Mouse (Mus musculus) erythroblast, embryonic 14.5 days (primary cell): ENCODE measurements around the gene Pomgnt2. TPM values are rescaled to one million over a fixed set of nuclear protein-coding genes. Genes with fewer than 3 reads are reported as not detected.

ENCODE experiments used
- H3K27me3 ChIP-seq: 2 replicates; pipeline ENCODE4 v1.6.1; 2012; ENCODE audit warnings: inconsistent platforms; ENCODE audit not compliant: control insufficient read depth
- H3K36me3 ChIP-seq: 2 replicates; pipeline ENCODE4 v1.6.1; 2012; ENCODE audit warnings: mild to moderate bottlenecking, inconsistent platforms; ENCODE audit not compliant: control insufficient read depth
- H3K4me1 ChIP-seq: 2 replicates; pipeline ENCODE4 v1.6.1; 2012; ENCODE audit warnings: inconsistent platforms; ENCODE audit not compliant: control insufficient read depth
- H3K4me3 ChIP-seq: replicated peaks from 2 replicates; pipeline ENCODE3; 2012; ENCODE audit warnings: moderate library complexity, mild to moderate bottlenecking, inconsistent platforms
- H3K9me3 ChIP-seq: 2 replicates; pipeline ENCODE4 v1.6.1; 2012; ENCODE audit warnings: low read length, inconsistent platforms, mixed read lengths; ENCODE audit not compliant: control insufficient read depth
- GATA1 ChIP-seq: IDR thresholded peaks from 2 replicates; pipeline ENCODE4 v1.6.1; 2012; ENCODE audit warnings: low read length, inconsistent platforms, mixed read lengths
- TAL1 ChIP-seq: IDR thresholded peaks from 3 replicates; pipeline ENCODE4 v1.6.1; 2012; ENCODE audit warnings: low read length, inconsistent platforms, mixed read lengths
- polyA plus RNA-seq: library from polyadenylated mRNA; stranded (reverse); fragments of >175 nt; gene quantifications from 2 replicates; pipeline ENCODE4 v1.2.3, GENCODE M21; 2012

Pomgnt2 gene
- polyA plus RNA-seq, 1 experiment = 0.04 TPM

DNA sequence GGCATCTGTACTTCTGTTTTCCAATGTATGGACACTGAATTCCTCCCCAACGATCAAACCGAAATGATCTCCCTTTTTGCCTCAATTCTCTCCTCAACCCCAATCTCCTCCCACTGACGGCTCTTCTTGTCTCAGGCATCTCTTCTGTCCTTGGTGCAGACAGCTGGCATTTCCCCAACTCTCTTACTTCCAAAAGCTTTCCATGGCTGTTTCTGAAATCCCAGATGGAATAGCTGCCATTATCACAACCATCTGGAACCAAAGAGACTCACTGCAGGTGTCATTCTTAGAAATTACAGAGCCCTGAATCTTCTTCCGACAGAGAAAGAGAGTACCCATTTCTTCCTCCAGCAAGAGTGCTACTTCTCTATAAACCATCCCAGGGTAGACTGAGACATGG is 62.1 kb downstream of the Pomgnt2 start:
- no peaks in the 10 kb centered on the region for H3K9me3 ChIP-seq
- no peaks in the 10 kb centered on the region; the same call in 1 of the 2 replicates for H3K36me3 ChIP-seq
- TF ChIP-seq TAL1 (no peak), GATA1 (no peak)
- peaks cover 12% of the 10 kb centered on the region for H3K4me1 ChIP-seq
- H3K4me3 ChIP-seq = no peak overlapping the region
- no peaks in the 10 kb centered on the region for H3K27me3 ChIP-seq

Other genes with a start within 250 kb of the Pomgnt2 start
- 0.03 and 0.04 TPM in 2 replicates for gene Zfp651, start 237.8 kb downstream of the Pomgnt2 start, polyA plus RNA-seq
- not detected in 2 replicates for gene Klhl40, start 219.5 kb downstream of the Pomgnt2 start, polyA plus RNA-seq
- gene Hhatl, start 204.6 kb downstream of the Pomgnt2 start, polyA plus RNA-seq = not detected in 2 replicates
- not detected in 2 replicates for gene Ccdc13, start 157.6 kb downstream of the Pomgnt2 start, polyA plus RNA-seq
- gene Higd1a, start 138.7 kb downstream of the Pomgnt2 start, polyA plus RNA-seq = 3.0 and 3.7 TPM in 2 replicates
- gene Ackr2, start 98.8 kb downstream of the Pomgnt2 start, polyA plus RNA-seq = not detected in 2 replicates
- not detected in 2 replicates for gene Cyp8b1, start 80.8 kb downstream of the Pomgnt2 start, polyA plus RNA-seq
- not detected in 2 replicates for gene Fam198a, start 46.1 kb downstream of the Pomgnt2 start, polyA plus RNA-seq
- gene Snrk, start 120.2 kb upstream of the Pomgnt2 start, polyA plus RNA-seq = 0.81 and 1.5 TPM in 2 replicates